Mouse (Mus musculus) kidney, adult 2 months (tissue): Measurements from ENCODE around the gene Ap3b1.

Source experiments
- CTCF ChIP-seq: fragments of 200-500 bp; conservative IDR thresholded peaks from 2 replicates; pipeline ENCODE4 v1.5.1; 2011; ENCODE audit warnings: low read depth, mild to moderate bottlenecking, control low read depth, low read length, moderate library complexity, mixed read lengths; ENCODE audit not compliant: insufficient read depth, insufficient read length
- POLR2A ChIP-seq: fragments of 200-500 bp; IDR thresholded peaks from one replicate; pipeline ENCODE4 v1.6.1; 2011; ENCODE audit warnings: low read depth, low read length, control low read depth

GRCm38 (mm10) chr13:94441199-94441598 lies 82.4 kb downstream of the Ap3b1 start:
- TF ChIP-seq CTCF (no peak), POLR2A (no peak)
